Comparison of ENCODE assay signal across 9 mouse cellular contexts in the genomic region with DNA sequence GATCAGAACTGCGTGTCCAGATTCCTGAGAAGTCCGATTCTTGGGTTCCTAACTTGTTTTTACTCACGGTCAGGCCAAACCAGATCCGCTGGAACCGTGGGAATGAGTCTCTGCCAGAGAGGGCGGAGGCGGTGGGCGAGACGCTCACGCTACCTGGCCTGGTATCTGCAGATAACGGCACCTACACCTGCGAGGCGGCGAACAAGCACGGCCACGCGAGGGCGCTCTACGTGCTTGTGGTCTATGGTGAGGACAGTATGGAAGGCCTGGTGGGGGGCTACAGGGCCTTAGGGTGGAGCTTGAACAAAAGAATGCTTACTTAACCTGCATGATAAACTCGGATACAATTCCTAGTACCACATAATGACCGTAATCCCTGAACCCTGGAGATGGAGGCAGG. TPM values are rescaled to one million over a fixed set of nuclear protein-coding genes. Genes with fewer than 3 reads are reported as not detected.
A peak's percentile ranks its signal among the peaks of the same experiment; 100 is the strongest.
DNase-seq lines count a peak whose midpoint lies in the region; ATAC-seq and TF ChIP-seq lines count a peak whose summit lies in the region.
"Had no signal": no experiment of that assay in that cellular context is flagged by ENCODE, and none has a peak within 500 bp of the region (broad histone marks: within the 10 kb centered on the region; RNA-seq: fewer than 3 reads in every experiment).

No protein-coding gene starts in this region.

- ATAC-seq in CD4-positive, CD25-positive, alpha-beta regulatory T cell, adult 4 months: no peak
- no peak for ATAC-seq in liver, embryonic 14.5 days (ENCODE audit: insufficient read depth)
- ATAC-seq in hindbrain, embryonic 14.5 days (ENCODE audit: low FRiP score): no peak

- H3K4me3 ChIP-seq in liver, embryonic 14.5 days (ENCODE audit: insufficient read depth in 1 of 2, low read depth in 2 of 2, low read length in 2 of 2): no peak overlapping the region
- no peak overlapping the region for H3K4me3 ChIP-seq in testis, adult 2 months (ENCODE audit: control insufficient read depth, low read depth, low read length)
- no peak overlapping the region for H3K4me3 ChIP-seq in hindbrain, embryonic 14.5 days (replicated peaks; ENCODE audit: low read length)
- H3K4me3 ChIP-seq: erythroblast, embryonic 14.5 days had no signal

- H3K27me3 ChIP-seq in liver, embryonic 14.5 days (ENCODE audit: control insufficient read depth, insufficient read depth, low read length): peaks cover 41% of the 10 kb centered on the region
- no peaks in the 10 kb centered on the region for H3K27me3 ChIP-seq in testis, adult 2 months (ENCODE audit: control insufficient read depth, insufficient read depth, low read length)
- H3K27me3 ChIP-seq in hindbrain, embryonic 14.5 days (ENCODE audit: control insufficient read depth, insufficient read depth, low read length): no peaks in the 10 kb centered on the region

- WGBS in liver, embryonic 14.5 days (ENCODE audit: insufficient replicate concordance): 27% methylated on average over 21 of the region's 21 CpGs
- WGBS in hindbrain, embryonic 14.5 days: 58% methylated on average over 21 of the region's 21 CpGs

- H3K4me2 ChIP-seq in liver, embryonic 14.5 days (ENCODE audit: low read depth): no peak overlapping the region
- no peak overlapping the region for H3K4me2 ChIP-seq in hindbrain, embryonic 14.5 days (replicated peaks)

- peak; percentile 55 for DNase-seq in CD4-positive, CD25-positive, alpha-beta regulatory T cell, adult 2 months (ENCODE audit: low read depth, low spot score)
- peak; percentile 47 to 54 for DNase-seq in kidney, postnatal 4 days
- DNase-seq in kidney, adult 11 months: no peak
- DNase-seq in liver, embryonic 14.5 days (ENCODE audit: low read depth in 3 of 3, low spot score in 3 of 3): no peak
- no peak for DNase-seq in adipocyte (ENCODE audit: low spot score)
- DNase-seq in hindbrain, embryonic 14.5 days (ENCODE audit: low spot score): no peak

- TF ChIP-seq CTCF in liver, embryonic 14.5 days (IDR thresholded peaks at IDR 0.05; ENCODE audit: low read depth): peak; percentile 74
- TF ChIP-seq CTCF in testis, adult 2 months (IDR thresholded peaks at IDR 0.05; ENCODE audit: control insufficient read depth, insufficient read depth, insufficient replicate concordance, low read depth, low read length): peak; percentile 67; the same call in 1 of the 2 replicates

- TF ChIP-seq EP300 in liver, embryonic 14.5 days (IDR thresholded peaks at IDR 0.05; ENCODE audit: low read depth): no peak

- no peaks in the 10 kb centered on the region for H3K9me3 ChIP-seq in liver, embryonic 14.5 days (ENCODE audit: control insufficient read depth, low read length)
- no peaks in the 10 kb centered on the region for H3K9me3 ChIP-seq in hindbrain, embryonic 14.5 days (ENCODE audit: control insufficient read depth, low read length)

- H3K4me1 ChIP-seq in liver, embryonic 14.5 days (replicated peaks; ENCODE audit: control insufficient read depth in 2 of 2, insufficient read depth in 2 of 2, low read length in 1 of 2): peaks cover 0 to 6% of the 10 kb centered on the region in 2 experiments; a peak in 1 of 4 replicates
- H3K4me1 ChIP-seq in testis, adult 2 months (ENCODE audit: control insufficient read depth, insufficient read depth, low read length): peaks cover 22% of the 10 kb centered on the region
- peaks cover 16% of the 10 kb centered on the region for H3K4me1 ChIP-seq in hindbrain, embryonic 14.5 days (replicated peaks; ENCODE audit: control insufficient read depth, insufficient read depth, low read length)

- no peak overlapping the region for H3K27ac ChIP-seq in liver, embryonic 14.5 days
- H3K27ac ChIP-seq in testis, adult 2 months (ENCODE audit: control insufficient read depth, insufficient read depth, low read depth, low read length): no peak overlapping the region
- H3K27ac ChIP-seq in hindbrain, embryonic 14.5 days: no peak overlapping the region

- no peak overlapping the region for H3K9ac ChIP-seq in liver, embryonic 14.5 days (replicated peaks)
- H3K9ac ChIP-seq in hindbrain, embryonic 14.5 days: no peak overlapping the region

- H3K36me3 ChIP-seq in liver, embryonic 14.5 days (replicated peaks; ENCODE audit: control insufficient read depth, insufficient read depth, low read depth): no peaks in the 10 kb centered on the region
- H3K36me3 ChIP-seq in testis, adult 2 months (ENCODE audit: control insufficient read depth, insufficient read depth, low read length): no peaks in the 10 kb centered on the region
- H3K36me3 ChIP-seq in hindbrain, embryonic 14.5 days (replicated peaks; ENCODE audit: control insufficient read depth, insufficient read depth): peaks cover 48% of the 10 kb centered on the region

- TF ChIP-seq POLR2A in testis, adult 2 months (IDR thresholded peaks at IDR 0.05; ENCODE audit: control insufficient read depth, low read depth, low read length): no peak

RNA-seq across cellular contexts. Expression of a gene that starts 5.3 kb away (rescaled TPM):
- under 1 TPM in 1 of 2 experiments, not detected in 1; 0.56 TPM for polyA plus RNA-seq in CD4-positive, CD25-positive, alpha-beta regulatory T cell, adult 4 months (2017; shearing (Covaris generic))
- polyA plus RNA-seq in liver, embryonic 14.5 days (2012; rRNA removed): 3.8 and 4.0 TPM in 2 replicates
- 2.3 TPM in 2 replicates for polyA plus RNA-seq in liver, embryonic 14.5 days (2014; fragmentation: Nextera tagmentation; extraction: Ambion mirVana)
- 16.8 and 20.3 TPM in 2 replicates for polyA plus RNA-seq in testis, adult 2 months (2012; rRNA removed)
- 181 and 201 TPM in 2 replicates for polyA plus RNA-seq in hindbrain, embryonic 14.5 days (2014; fragmentation: Nextera tagmentation; extraction: Ambion mirVana)

RNA-seq across cellular contexts. Expression of a gene that starts 10.8 kb away (rescaled TPM):
- not detected for polyA plus RNA-seq in CD4-positive, CD25-positive, alpha-beta regulatory T cell, adult 4 months (2017; shearing (Covaris generic))
- polyA plus RNA-seq in liver, embryonic 14.5 days (2012; rRNA removed): not detected in 2 replicates
- polyA plus RNA-seq in liver, embryonic 14.5 days (2014; fragmentation: Nextera tagmentation; extraction: Ambion mirVana): not detected in 2 replicates
- 144 and 154 TPM in 2 replicates for polyA plus RNA-seq in testis, adult 2 months (2012; rRNA removed)
- 0.65 and 0.98 TPM in 2 replicates for polyA plus RNA-seq in hindbrain, embryonic 14.5 days (2014; fragmentation: Nextera tagmentation; extraction: Ambion mirVana)
- polyA plus RNA-seq: erythroblast, embryonic 14.5 days had no signal

RNA-seq across cellular contexts. Expression of a gene that starts 19.7 kb away (rescaled TPM):
- not detected for polyA plus RNA-seq in CD4-positive, CD25-positive, alpha-beta regulatory T cell, adult 4 months (2017; shearing (Covaris generic))
- polyA plus RNA-seq in liver, embryonic 14.5 days (2012; rRNA removed): 0.43 and 0.48 TPM in 2 replicates
- 0.05 TPM in 1 of 2 replicates, not detected in the other for polyA plus RNA-seq in liver, embryonic 14.5 days (2014; fragmentation: Nextera tagmentation; extraction: Ambion mirVana)
- 1.8 and 2.5 TPM in 2 replicates for polyA plus RNA-seq in testis, adult 2 months (2012; rRNA removed)
- 22.7 and 28.3 TPM in 2 replicates for polyA plus RNA-seq in hindbrain, embryonic 14.5 days (2014; fragmentation: Nextera tagmentation; extraction: Ambion mirVana)

RNA-seq across cellular contexts. Expression of a gene that starts 29.0 kb away (rescaled TPM):
- 1 to 10 TPM in 1 of 2 experiments, under 1 TPM in 1; 0.68 to 1.5 TPM for polyA plus RNA-seq in CD4-positive, CD25-positive, alpha-beta regulatory T cell, adult 4 months (2017; shearing (Covaris generic))
- 1.7 and 1.8 TPM in 2 replicates for polyA plus RNA-seq in liver, embryonic 14.5 days (2012; rRNA removed)
- polyA plus RNA-seq in liver, embryonic 14.5 days (2014; fragmentation: Nextera tagmentation; extraction: Ambion mirVana): 1.0 and 1.6 TPM in 2 replicates
- 2.2 and 2.4 TPM in 2 replicates for polyA plus RNA-seq in testis, adult 2 months (2012; rRNA removed)
- polyA plus RNA-seq in hindbrain, embryonic 14.5 days (2014; fragmentation: Nextera tagmentation; extraction: Ambion mirVana): 28.0 and 33.5 TPM in 2 replicates

RNA-seq across cellular contexts. Expression of a gene that starts 39.2 kb away (rescaled TPM):
- 1 to 10 TPM in 1 of 2 experiments, under 1 TPM in 1; 0.66 to 5.8 TPM for polyA plus RNA-seq in CD4-positive, CD25-positive, alpha-beta regulatory T cell, adult 4 months (2017; shearing (Covaris generic))
- polyA plus RNA-seq in liver, embryonic 14.5 days (2012; rRNA removed): 1.7 and 2.1 TPM in 2 replicates
- polyA plus RNA-seq in liver, embryonic 14.5 days (2014; fragmentation: Nextera tagmentation; extraction: Ambion mirVana): 2.7 and 3.5 TPM in 2 replicates
- polyA plus RNA-seq in testis, adult 2 months (2012; rRNA removed): 0.38 TPM in 1 of 2 replicates, not detected in the other
- 1.6 and 1.9 TPM in 2 replicates for polyA plus RNA-seq in hindbrain, embryonic 14.5 days (2014; fragmentation: Nextera tagmentation; extraction: Ambion mirVana)

Comparison
In these comparisons a context has a peak if more than half of its experiments do, and no peak if none do; other contexts are left out.
1. DNase-seq: peak in CD4-positive, CD25-positive, alpha-beta regulatory T cell, adult 2 months (single experiment) and kidney, postnatal 4 days (2 of 2); none in kidney, adult 11 months (single experiment), liver, embryonic 14.5 days (0 of 3), adipocyte (single experiment) and hindbrain, embryonic 14.5 days (single experiment).
2. RNA of a gene that starts 10.8 kb away (polyA plus RNA-seq): 144 to 154 TPM in testis, adult 2 months; 0.65 to 0.98 TPM in hindbrain, embryonic 14.5 days, not detected in CD4-positive, CD25-positive, alpha-beta regulatory T cell, adult 4 months and not detected in liver, embryonic 14.5 days; every median in the first group is over 10 times any median in the second.